8 mouse cellular contexts compared by ENCODE assay signal in the genomic region with DNA sequence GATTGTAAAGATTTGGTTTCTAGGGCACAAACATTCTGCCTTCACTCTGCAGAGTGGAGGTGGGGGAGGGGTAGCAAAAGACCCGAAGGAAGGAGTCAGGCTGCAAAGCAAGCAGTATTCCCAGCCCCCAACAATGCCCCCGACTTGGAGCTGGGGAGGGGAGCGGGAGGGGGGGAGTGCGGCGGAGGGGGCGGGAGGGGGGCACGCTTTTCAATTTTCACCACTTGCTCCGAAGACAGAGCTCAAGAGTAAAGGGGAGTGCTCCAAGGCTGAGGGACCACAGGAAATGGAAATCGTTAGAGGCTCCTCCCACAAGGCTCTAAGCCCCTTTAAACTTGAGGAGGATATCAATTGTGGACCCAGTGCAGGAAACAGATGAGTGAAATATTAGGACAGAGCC.
DNase-seq lines count a peak whose midpoint lies in the region; ATAC-seq lines count a peak whose summit lies in the region.

No protein-coding gene starts in this region.

- WGBS in heart, embryonic 16.5 days: 5% methylated on average over 9 of the region's 9 CpGs
- 17% methylated on average over 9 of the region's 9 CpGs for WGBS in embryonic facial prominence, embryonic 10.5 days
- 27% methylated on average over 6 of the region's 9 CpGs for WGBS in intestine, embryonic 15.5 days
- WGBS in neural tube, embryonic 11.5 days: 19% methylated on average over 4 of the region's 9 CpGs

- no peak overlapping the region for H3K9ac ChIP-seq in heart, embryonic 16.5 days (ENCODE audit: low read length)
- no peak overlapping the region for H3K9ac ChIP-seq in intestine, embryonic 15.5 days
- H3K9ac ChIP-seq in neural tube, embryonic 11.5 days (ENCODE audit: low read length): no peak overlapping the region

- no peak for ATAC-seq in heart, embryonic 16.5 days (replicated peaks; ENCODE audit: extremely low read depth, insufficient read depth, low FRiP score)
- no peak for ATAC-seq in intestine, embryonic 15.5 days
- ATAC-seq in neural tube, embryonic 11.5 days (ENCODE audit: insufficient read depth, low FRiP score, low TSS enrichment): no peak; the same call in 1 of the 2 replicates

- peak overlapping the region; percentile 21; the same call in 1 of the 2 replicates for H3K4me3 ChIP-seq in heart, embryonic 16.5 days (ENCODE audit: low read length)
- peak overlapping the region; percentile 49 for H3K4me3 ChIP-seq in embryonic facial prominence, embryonic 10.5 days
- H3K4me3 ChIP-seq in intestine, embryonic 15.5 days (replicated peaks): no peak overlapping the region
- no peak overlapping the region; the same call in 1 of the 2 replicates for H3K4me3 ChIP-seq in neural tube, embryonic 11.5 days (ENCODE audit: low read depth, low read length)

- no peak for DNase-seq in heart, adult 11 months
- DNase-seq in embryonic facial prominence, embryonic 10.5 days (ENCODE audit: low spot score): peak; percentile 72
- no peak for DNase-seq in neural tube, embryonic 11.5 days (ENCODE audit: low spot score)
- DNase-seq in cerebellum, postnatal 25 days: no peak
- DNase-seq in MN1 (ENCODE audit: low spot score): no peak
- DNase-seq in layer of hippocampus, postnatal 10 days (ENCODE audit: low spot score in 2 of 2): no peak

- H3K4me2 ChIP-seq in heart, embryonic 16.5 days (ENCODE audit: low read depth, low read length): peak overlapping the region; percentile 52
- H3K4me2 ChIP-seq in intestine, embryonic 15.5 days (replicated peaks): peak overlapping the region; percentile 42
- peak overlapping the region; percentile 19; the same call in 1 of the 2 replicates for H3K4me2 ChIP-seq in neural tube, embryonic 11.5 days (ENCODE audit: low read depth)

- H3K9me3 ChIP-seq in heart, embryonic 16.5 days (replicated peaks; ENCODE audit: control insufficient read depth, low read length): no peaks in the 10 kb centered on the region
- no peaks in the 10 kb centered on the region for H3K9me3 ChIP-seq in embryonic facial prominence, embryonic 10.5 days
- H3K9me3 ChIP-seq in intestine, embryonic 15.5 days: no peaks in the 10 kb centered on the region
- no peaks in the 10 kb centered on the region for H3K9me3 ChIP-seq in neural tube, embryonic 11.5 days (ENCODE audit: control insufficient read depth, low read length)

- H3K36me3 ChIP-seq in heart, embryonic 16.5 days (ENCODE audit: control insufficient read depth, insufficient read depth): 0 out of 2 replicates have a peak, but pooled peaks cover 4% of the 10 kb centered on the region
- H3K36me3 ChIP-seq in embryonic facial prominence, embryonic 10.5 days (replicated peaks): peaks cover 10% of the 10 kb centered on the region
- no peaks in the 10 kb centered on the region for H3K36me3 ChIP-seq in intestine, embryonic 15.5 days
- H3K36me3 ChIP-seq in neural tube, embryonic 11.5 days (ENCODE audit: control insufficient read depth, insufficient read depth, low read length): no peaks in the 10 kb centered on the region

- H3K4me1 ChIP-seq in heart, embryonic 16.5 days (ENCODE audit: control insufficient read depth, insufficient read depth, low read length): peaks cover 12% of the 10 kb centered on the region
- peaks cover 39% of the 10 kb centered on the region for H3K4me1 ChIP-seq in embryonic facial prominence, embryonic 10.5 days
- 0 out of 2 replicates have a peak, but pooled peaks cover 2% of the 10 kb centered on the region for H3K4me1 ChIP-seq in intestine, embryonic 15.5 days (replicated peaks)
- no peaks in the 10 kb centered on the region for H3K4me1 ChIP-seq in neural tube, embryonic 11.5 days (ENCODE audit: control insufficient read depth, insufficient read depth, low read length)

- no peaks in the 10 kb centered on the region for H3K27me3 ChIP-seq in heart, embryonic 16.5 days (ENCODE audit: control insufficient read depth, insufficient read depth, low read length)
- 0 out of 2 replicates have a peak, but pooled peaks cover 4% of the 10 kb centered on the region for H3K27me3 ChIP-seq in embryonic facial prominence, embryonic 10.5 days (replicated peaks; ENCODE audit: low read depth, poor library complexity, severe bottlenecking)
- H3K27me3 ChIP-seq in intestine, embryonic 15.5 days (replicated peaks): no peaks in the 10 kb centered on the region
- no peaks in the 10 kb centered on the region for H3K27me3 ChIP-seq in neural tube, embryonic 11.5 days (ENCODE audit: control insufficient read depth, insufficient read depth, low read length)

- peak overlapping the region; percentile 62 for H3K27ac ChIP-seq in heart, embryonic 16.5 days (ENCODE audit: low read length)
- peak overlapping the region; percentile 82 for H3K27ac ChIP-seq in embryonic facial prominence, embryonic 10.5 days (replicated peaks)
- no peak overlapping the region for H3K27ac ChIP-seq in intestine, embryonic 15.5 days
- no peak overlapping the region for H3K27ac ChIP-seq in neural tube, embryonic 11.5 days (ENCODE audit: low read depth, low read length)

Comparison
In these comparisons a context has a peak if more than half of its experiments do, and no peak if none do; other contexts are left out.
1. H3K27ac ChIP-seq: peak in heart, embryonic 16.5 days (single experiment) and embryonic facial prominence, embryonic 10.5 days (single experiment); none in intestine, embryonic 15.5 days (single experiment) and neural tube, embryonic 11.5 days (single experiment).
2. H3K4me3 ChIP-seq: peak in heart, embryonic 16.5 days (single experiment) and embryonic facial prominence, embryonic 10.5 days (single experiment); none in intestine, embryonic 15.5 days (single experiment) and neural tube, embryonic 11.5 days (single experiment).
3. Peak in every context shown above with its lines, with median percentiles within 50 percentile points of each other: H3K4me2 ChIP-seq.